Mouse (Mus musculus) CD4-positive naive resting alpha-beta T cell, adult 76 days (primary cell): ENCODE results near the gene Was. TPM values are rescaled to one million over a fixed set of nuclear protein-coding genes. Genes with fewer than 3 reads are reported as not detected.

Experiments
- total RNA-seq: library from RNA; stranded (reverse); gene quantifications from one replicate; pipeline ENCODE4 v1.2.4, GENCODE M21; 2023

Gene Was
- total RNA-seq = 98.2 TPM

DNA sequence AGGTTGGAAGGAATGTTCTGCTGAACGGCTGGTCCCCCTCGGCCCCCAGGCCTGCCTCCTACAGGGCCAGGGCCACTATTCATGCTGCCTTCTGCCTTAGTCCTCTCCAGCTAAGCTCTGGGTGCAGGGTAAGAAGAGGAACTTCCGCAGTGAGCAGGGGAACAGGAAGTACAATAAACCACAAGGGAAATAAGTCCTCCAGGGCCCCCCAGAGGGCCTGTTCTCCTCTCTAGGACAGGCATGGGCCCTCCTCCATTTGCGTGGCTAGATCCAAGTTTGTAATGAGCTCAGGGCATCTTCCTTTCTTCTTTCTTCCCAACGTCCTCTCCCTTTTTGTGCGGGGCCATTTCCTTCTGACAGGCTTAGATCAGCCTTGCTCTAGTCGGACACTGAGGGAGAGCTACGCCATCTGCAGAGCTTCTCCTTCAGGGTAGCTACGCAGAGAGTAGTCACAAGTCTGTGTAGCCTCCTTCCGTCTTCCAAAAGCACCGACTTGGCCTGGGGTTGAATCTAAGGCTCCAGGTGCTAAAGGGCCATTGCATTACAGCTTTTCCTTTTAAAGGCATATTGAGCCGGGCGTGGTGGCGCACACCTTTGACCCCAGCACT, at the start of gene Was:
TSS of gene Was (minus strand) at position 153 of the 608 bp plus-strand sequence.

GRCm38 (mm10) chrX:8132017-8132976, 42.0 kb upstream of the Was start, which contains the start of gene Wdr13:
Gene Wdr13, minus strand, starts transcription at chrX:8132892.

DNA sequence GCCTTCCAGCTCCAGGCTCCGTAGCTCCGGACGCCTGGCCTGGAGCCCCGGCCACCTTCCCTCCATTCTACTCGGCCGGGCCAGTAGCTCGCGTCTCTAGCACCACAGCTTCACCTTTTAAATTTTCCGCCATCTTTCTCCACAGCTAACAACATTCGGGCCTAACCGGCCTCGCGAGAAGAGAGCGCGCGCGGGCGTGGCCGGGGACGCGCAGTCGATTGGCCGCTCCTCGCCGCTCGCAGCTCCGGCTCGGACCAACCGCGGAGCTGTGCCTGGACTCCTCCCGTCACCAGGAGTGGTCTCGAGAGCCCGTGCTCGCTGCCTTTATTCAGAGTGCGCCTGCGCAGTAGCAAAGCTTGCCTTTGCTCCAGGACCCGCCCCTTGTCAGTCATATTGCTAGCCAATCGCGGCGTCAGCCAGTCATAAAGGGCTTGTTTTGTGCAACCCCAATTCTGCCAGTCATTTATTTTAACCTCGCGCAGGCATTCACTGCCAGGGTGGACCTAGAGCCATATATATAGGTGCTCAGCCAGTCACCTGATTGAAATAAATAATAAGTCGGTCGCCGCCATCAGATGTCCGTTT, 15.8 kb downstream of the Was start, which contains the start of gene Suv39h1:
TSS of gene Suv39h1 (minus strand) at position 331 of the 585 bp plus-strand sequence.

Other genes starting within 250 kb of the Was start
- gene Otud5, start 249.1 kb downstream of the Was start, total RNA-seq = 191 TPM
- gene Pim2, start 212.2 kb downstream of the Was start, total RNA-seq = 44.6 TPM
- 19.1 TPM for gene Slc35a2, start 206.5 kb downstream of the Was start, total RNA-seq
- gene Pqbp1, start 191.2 kb downstream of the Was start, total RNA-seq = 70.6 TPM
- 25.7 TPM for gene Timm17b, start 191.1 kb downstream of the Was start, total RNA-seq
- gene Gm10491, start 182.7 kb downstream of the Was start, total RNA-seq = not detected
- gene Gm10490, start 181.0 kb downstream of the Was start, total RNA-seq = not detected
- not detected for gene Pcsk1n, start 170.7 kb downstream of the Was start, total RNA-seq
- gene Eras, start 161.9 kb downstream of the Was start, total RNA-seq = not detected
- gene Hdac6, start 142.6 kb downstream of the Was start, total RNA-seq = 17.4 TPM
- gene Gata1, start 112.4 kb downstream of the Was start, total RNA-seq = 3.6 TPM
- gene Glod5, start 72.0 kb downstream of the Was start, total RNA-seq = not detected
- 27.5 TPM for gene Suv39h1, start 15.7 kb downstream of the Was start, total RNA-seq
- 42.6 TPM for gene Wdr13, start 42.4 kb upstream of the Was start, total RNA-seq
- gene Rbm3, start 55.4 kb upstream of the Was start, total RNA-seq = 573 TPM
- 13.6 TPM for gene Tbc1d25, start 85.7 kb upstream of the Was start, total RNA-seq
- 30.0 TPM for gene Ebp, start 103.0 kb upstream of the Was start, total RNA-seq
- not detected for gene Porcn, start 116.0 kb upstream of the Was start, total RNA-seq
- gene Ftsj1, start 161.9 kb upstream of the Was start, total RNA-seq = 14.7 TPM
- gene Slc38a5, start 180.6 kb upstream of the Was start, total RNA-seq = 0.50 TPM
- not detected for gene Ssxb10, start 236.9 kb upstream of the Was start, total RNA-seq